Mouse (Mus musculus): ENCODE measurements around the gene Smarce1.

DNA sequence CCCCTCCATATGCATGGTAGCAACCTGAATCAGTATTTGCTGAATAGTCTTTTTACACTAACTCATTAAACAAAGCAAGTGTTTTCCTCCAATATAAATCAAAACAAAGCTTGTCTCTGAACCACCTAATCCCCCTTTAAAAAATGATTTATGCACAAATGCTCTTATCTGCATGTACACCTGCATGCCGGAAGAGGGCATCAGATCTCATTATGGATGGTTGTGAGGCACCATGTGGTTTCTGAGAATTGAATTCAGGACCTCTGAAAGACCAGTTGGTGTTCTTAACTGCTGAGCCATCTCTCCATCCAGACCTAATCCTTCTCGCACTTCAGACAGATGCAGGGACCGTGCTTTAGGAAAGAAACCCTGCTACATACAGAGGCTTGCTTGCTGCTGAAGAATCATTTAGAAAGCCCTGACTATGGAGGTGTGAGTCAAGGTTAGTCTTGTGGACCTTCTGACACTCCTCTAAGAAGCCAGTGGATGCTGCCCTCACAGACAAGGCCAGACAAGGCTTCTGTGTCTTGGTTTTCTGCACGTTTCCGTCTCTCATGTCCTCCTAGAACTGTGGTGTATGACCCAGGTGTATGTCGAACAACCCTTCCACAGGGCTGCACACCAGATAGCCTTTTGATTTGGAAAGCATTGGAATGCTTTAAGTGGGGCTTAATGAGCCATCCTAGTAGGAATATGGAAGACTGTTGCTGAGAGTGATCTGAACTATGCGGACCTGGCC, 13.4 kb downstream of the Smarce1 start:
- TF ChIP-seq POLR2A (IDR thresholded peaks at IDR 0.05; ENCODE audit: insufficient read depth, low read length): no peak
- no peak for TF ChIP-seq CTCF (IDR thresholded peaks at IDR 0.05; ENCODE audit: low read depth, low read length)

Measured in ES-Bruce4 (cell line).